Mouse (Mus musculus): ENCODE data around the gene Prep.

DNA sequence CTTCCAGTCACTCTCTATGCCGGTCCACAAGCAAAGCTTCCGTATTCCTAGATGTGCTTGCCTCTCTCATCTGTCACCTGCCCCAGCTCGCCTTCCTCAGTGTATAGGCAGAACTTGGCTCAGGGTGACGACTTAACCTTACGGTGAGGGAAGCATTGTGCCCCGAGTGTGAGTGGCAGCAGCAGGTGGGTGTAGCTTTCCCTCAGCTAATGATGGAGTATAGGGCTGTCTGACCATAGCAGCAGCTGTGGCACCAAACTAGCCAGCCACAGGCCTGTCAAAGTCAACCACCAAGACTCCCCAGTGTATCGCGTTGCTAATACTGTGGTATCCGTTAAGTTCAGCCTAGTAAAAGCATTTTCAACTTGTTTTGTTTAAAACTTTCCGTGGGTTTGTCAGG, 9.6 kb downstream of the Prep start:
- TF ChIP-seq POLR2A (IDR thresholded peaks at IDR 0.05; ENCODE audit: insufficient read depth, low read depth, low read length), result no peak
- no peak for TF ChIP-seq CTCF (IDR thresholded peaks at IDR 0.05)
- TF ChIP-seq EP300 (IDR thresholded peaks at IDR 0.05; ENCODE audit: insufficient read depth, low read depth, low read length), result no peak

Measured in heart, adult 2 months (tissue).